13 mouse cellular contexts compared by ENCODE assay signal in the genomic region with DNA sequence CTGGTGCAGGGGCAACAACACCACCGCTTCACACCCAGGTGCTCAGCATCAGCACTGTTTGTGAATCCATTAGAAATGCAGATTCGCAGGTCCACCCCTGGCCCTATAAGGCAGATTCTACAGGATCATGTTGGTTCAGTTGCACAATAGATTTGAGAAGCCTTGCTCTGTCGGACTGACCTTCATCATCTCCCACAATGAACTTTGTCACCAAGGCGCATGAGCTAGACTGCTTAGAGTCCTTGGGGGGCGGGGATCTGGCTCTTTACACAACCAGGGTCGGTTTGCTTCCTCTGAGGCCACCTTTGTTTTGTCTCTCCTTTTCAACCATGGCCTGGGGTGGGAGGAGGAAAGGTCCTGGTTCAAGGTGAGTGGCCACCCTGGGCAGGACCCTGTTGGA.
DNase-seq lines count a peak whose midpoint lies in the region.
"Had no signal": no experiment of that assay in that cellular context is flagged by ENCODE, and none has a peak within 500 bp of the region (broad histone marks: within the 10 kb centered on the region; RNA-seq: fewer than 3 reads in every experiment).

No protein-coding gene starts in this region.

- intact Hi-C loops in left cerebral cortex, postnatal 4 days (cut with DNase I), result loop anchor here (10.0 kb wide), 1 partner anchor 883 kb away; a partner anchor contains a TSS

- peak; percentile 21 for DNase-seq in adrenal gland, adult 8-10 months
- no peak for DNase-seq in adrenal gland, postnatal 4 days (ENCODE audit: low spot score in 2 of 2)
- DNase-seq in ovary, adult 18-20 months (ENCODE audit: low spot score), result peak; percentile 24
- DNase-seq in ovary, postnatal 10 days (ENCODE audit: low spot score), result no peak
- peak; percentile 18 for DNase-seq in R1 (ENCODE audit: low read depth, low spot score)
- DNase-seq in adrenal gland, postnatal 25 days, result peak; percentile 13
- no peak for DNase-seq in cerebellum, adult 11-12 months
- DNase-seq in left cerebral cortex, postnatal 4 days, result no peak
- DNase-seq: cerebellum, adult 18-20 months; cerebellum, adult 9-11 months; forebrain, postnatal 0 days; gastrocnemius, postnatal 14 days; heart, adult 2 months had no signal

Comparison
In these comparisons a context has a peak if more than half of its experiments do, and no peak if none do; other contexts are left out.
1. DNase-seq: peak in adrenal gland, adult 8-10 months (single experiment), ovary, adult 18-20 months (single experiment), R1 (single experiment) and adrenal gland, postnatal 25 days (single experiment); none in adrenal gland, postnatal 4 days (0 of 2), ovary, postnatal 10 days (single experiment), cerebellum, adult 11-12 months (single experiment) and left cerebral cortex, postnatal 4 days (single experiment).